Mouse (Mus musculus) ES-E14 (cell line): ENCODE data around the gene Vps11.
A peak's percentile ranks its signal among the peaks of the same experiment; 100 is the strongest.

Source experiments
- CHD2 ChIP-seq: IDR thresholded peaks from 2 replicates; pipeline ENCODE4 v1.6.1; 2014; ENCODE audit warnings: mild to moderate bottlenecking, low read depth, low read length, inconsistent platforms
- HCFC1 ChIP-seq: IDR thresholded peaks from 2 replicates; pipeline ENCODE4 v1.6.1; 2012; ENCODE audit warnings: low read length, inconsistent platforms, borderline replicate concordance; ENCODE audit not compliant: insufficient read depth
- MAFK ChIP-seq: IDR thresholded peaks from 2 replicates; pipeline ENCODE4 v1.6.1; 2014; ENCODE audit warnings: mild to moderate bottlenecking, low read depth, low read length, inconsistent platforms; ENCODE audit not compliant: insufficient read depth
- ZC3H11A ChIP-seq: IDR thresholded peaks from 2 replicates; pipeline ENCODE4 v1.6.1; 2012; ENCODE audit warnings: low read depth, mild to moderate bottlenecking, inconsistent platforms, low read length, borderline replicate concordance
- ZNF384 ChIP-seq: IDR thresholded peaks from 2 replicates; pipeline ENCODE4 v1.6.1; 2012; ENCODE audit warnings: low read depth, low read length, inconsistent platforms

- TF ChIP-seq ZC3H11A (0 out of 2 replicates have a peak, but pooled peaks have one; percentile 3), HCFC1 (no peak), CHD2 (no peak), ZNF384 (no peak), MAFK (no peak)
Measured at GRCm38 (mm10) chr9:44357207-44357606, 4.3 kb downstream of the Vps11 start.
